Mouse (Mus musculus) adrenal gland, postnatal 25 days (tissue): Measurements from ENCODE around the gene Pqbp1. TPM values are rescaled to one million over a fixed set of nuclear protein-coding genes. Genes with fewer than 3 reads are reported as not detected.
"Not testable (repeated sequence)": the region's sequence is repeated elsewhere in the genome, so short reads cannot be mapped to it uniquely, and the experiment has no call there.

Experiments used
- DNase-seq: peaks from one replicate; pipeline ENCODE4 v3.0.0; 2021; ENCODE audit warnings: mixed read lengths
- long read RNA-seq: library from polyadenylated mRNA; stranded (forward); transcript quantifications from one replicate; pipeline ENCODE4 v2.0.0, GENCODE M21; 2021
- total RNA-seq: library from RNA; stranded (reverse); gene quantifications from 2 replicates; pipeline ENCODE4 v1.2.3, GENCODE M21; 2021

Gene Pqbp1
- 118 and 127 TPM in 2 replicates for total RNA-seq
- long read RNA-seq, transcript Pqbp1-201 (7 exons, 1,104 nt) = major isoform, 24 of 43 reads
- long read RNA-seq, transcript Pqbp1-203 (7 exons, 1,148 nt) = minor isoform, 13 of 43 reads
- long read RNA-seq, partial matches to known transcripts = 1 of 43 reads
- long read RNA-seq, other reads (novel, unspliced or antisense) = 4 of 43 reads

DNA sequence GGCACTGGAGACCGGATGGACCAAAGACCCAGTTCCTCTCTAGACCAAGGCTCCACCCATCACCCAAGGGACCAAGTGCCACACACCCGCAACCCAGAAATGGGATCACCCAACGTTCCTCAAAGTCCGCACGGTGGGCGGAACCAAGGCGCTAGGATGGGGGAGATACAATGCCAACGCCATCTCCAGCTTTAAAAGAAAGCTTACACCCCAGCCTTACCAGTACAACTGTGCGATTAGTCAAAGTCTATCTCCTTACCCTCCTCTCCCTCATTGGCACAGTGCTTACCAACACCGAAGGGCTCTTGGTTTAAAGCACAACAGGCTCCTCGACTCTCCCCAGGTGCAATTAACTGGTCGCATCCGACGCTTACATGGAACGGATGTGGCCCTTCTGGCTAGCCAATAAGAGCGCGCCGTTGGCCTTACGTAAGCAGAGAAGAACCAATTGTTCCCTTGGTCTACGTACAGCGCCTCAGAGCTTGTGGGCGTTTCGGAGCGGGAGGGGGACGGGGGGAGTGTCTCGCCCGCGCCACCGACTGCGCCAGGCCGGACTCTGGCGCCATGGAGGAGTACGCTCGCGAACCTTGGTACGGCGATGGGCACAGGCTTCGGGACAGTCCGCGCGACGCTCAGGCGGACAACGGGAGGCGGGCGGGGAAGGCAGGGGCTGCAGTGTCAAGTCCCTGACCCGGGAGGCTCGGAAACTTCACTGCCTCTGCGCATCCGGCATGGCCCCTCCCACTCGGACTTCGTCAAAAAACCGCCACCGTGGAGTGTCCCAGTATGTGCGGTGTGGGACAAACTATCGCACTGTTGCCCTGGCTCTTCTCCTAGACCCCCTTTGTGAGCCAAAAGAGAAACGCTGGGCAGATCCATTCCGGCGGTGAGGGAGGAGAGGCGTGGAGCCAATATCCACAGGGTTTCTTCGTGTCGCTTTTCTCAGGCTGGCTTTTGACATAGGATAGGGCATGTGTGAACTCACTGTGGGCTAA, at the start of gene Pqbp1, which contains the start of gene Timm17b:
Gene Pqbp1 (minus strand): TSS at position 390 of the 995 bp plus-strand sequence.
Gene Timm17b (plus strand): TSS at position 478 of the 995 bp plus-strand sequence.
- peak; percentile 83 for DNase-seq

DNA sequence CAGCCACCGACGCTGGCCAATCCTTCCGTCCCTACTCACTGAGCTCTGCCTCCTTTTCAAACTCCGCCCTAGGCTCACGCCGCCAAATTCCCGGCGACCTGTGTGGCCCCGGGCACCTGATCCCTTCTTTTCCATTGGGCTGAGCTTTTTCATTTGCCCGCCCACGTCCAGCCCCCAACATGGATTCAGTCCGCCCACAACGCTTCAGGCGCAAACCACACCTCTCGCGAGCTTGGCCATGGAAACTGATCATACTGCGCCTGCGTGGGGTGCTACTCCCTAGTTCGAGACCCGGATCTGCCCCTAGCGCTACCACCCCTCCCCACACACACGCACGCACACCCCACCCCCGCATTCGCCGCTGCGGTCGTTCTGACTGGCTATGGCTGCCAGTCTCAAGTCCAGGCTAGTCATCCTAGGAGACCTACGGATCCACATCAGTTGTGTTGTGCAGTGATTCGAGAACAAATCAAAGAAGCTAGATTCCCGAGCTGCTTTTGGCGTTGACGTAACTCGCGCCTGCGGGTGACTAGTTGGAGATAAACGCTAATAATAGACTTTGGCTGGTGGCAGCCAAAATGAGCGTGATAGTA, 48.9 kb upstream of the Pqbp1 start:
- peak; percentile 86 for DNase-seq

DNA sequence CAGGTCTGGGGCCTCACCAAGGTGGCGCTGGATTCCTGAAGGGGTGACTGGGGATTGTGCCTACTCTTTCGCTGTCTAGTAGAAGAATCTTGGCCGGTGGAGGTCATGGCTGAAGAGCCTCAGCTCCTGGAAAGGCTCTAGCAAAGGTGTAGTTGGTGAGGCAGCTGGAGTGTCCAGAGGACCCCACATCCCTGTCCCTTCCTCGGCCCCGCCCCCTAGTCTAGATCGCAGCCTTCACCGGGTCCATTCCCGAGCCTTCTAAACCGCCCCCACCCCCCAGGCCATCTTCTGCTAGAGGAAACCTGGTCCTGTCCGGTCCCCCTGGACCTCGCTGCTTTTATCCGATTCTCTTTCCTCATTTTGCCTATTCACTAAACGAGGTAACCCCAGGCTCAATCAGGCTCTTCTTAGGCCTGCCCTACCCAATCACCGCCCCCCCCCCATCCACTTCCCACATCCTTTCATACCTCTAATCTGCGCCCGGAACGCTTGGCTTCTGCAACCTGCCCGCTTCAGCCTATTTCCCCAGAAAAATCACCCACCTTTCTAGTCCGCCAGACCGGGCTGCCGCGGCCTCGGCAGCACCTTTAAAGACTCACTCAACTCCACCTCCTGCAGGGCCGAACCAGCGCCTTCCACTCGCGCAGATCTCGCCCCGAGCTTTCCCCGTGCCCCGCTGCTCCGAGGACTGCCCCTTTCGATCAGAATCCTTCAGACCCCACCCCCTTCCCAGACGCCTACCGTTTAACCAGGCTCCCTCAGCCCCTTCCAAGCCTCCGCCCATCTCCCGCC, 48.2 kb upstream of the Pqbp1 start, which contains the start of gene Hdac6:
Gene Hdac6 (minus strand): TSS at position 782 of the 792 bp plus-strand sequence.
- no peak for DNase-seq

DNA sequence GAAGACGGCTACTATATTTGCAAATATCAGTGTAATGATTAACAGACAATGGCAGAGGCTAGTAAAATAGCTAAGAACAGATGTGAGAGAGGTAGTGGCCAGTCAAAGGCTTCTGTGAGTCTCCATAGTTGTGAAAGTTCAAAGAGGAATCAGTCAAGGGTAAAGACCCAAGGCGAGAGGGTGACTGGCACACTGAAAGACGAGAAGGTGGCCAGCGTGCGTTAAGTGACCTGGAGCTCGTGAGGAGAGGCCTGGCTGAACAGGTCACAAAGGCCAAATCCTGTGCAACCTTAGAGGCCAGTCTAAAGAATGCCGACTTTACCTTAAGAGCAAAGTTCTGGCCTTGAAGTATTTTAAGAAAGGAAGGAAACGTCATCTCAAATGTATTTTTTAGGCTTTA, 46.5 kb upstream of the Pqbp1 start:
- no peak for DNase-seq

DNA sequence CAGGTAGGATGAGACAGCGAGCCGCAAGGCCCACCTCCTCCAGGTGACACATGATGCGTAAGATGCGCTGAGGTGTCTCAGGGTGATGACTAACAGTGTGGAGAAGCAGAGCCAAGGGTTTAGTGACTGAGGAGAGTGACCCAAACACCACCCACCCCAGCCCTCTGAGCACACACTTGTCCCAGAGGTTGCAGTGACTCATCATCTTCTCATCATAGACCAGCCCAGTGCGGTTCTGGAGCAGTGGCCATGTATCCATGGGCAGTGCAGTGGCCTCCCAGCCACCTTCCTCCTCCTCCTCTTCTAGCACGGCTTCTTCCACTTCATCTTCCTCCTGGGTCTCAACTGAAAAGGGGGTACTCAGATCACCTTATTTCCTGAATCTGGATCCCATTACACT, 38.6 kb upstream of the Pqbp1 start:
- DNase-seq = no peak

DNA sequence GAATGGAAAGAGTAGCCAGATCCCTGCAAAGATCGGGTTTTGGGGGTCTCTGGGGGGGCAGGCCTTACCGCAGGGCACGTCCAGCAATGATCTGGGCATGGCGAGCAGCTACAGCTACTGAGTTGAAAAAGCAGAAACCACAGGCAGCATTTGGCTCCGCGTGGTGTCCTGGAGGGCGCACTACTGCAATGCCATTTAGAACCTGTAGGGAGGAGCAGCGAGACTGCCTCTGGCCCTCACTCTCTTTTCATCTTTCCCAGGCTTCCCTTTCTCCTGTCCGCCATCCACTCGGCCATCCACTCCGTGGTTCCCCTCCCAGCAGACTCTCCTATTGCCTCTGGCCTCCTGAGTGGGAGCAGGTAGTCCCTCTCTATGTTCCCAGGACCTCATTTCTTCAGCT, 37.8 kb upstream of the Pqbp1 start:
- no peak for DNase-seq

DNA sequence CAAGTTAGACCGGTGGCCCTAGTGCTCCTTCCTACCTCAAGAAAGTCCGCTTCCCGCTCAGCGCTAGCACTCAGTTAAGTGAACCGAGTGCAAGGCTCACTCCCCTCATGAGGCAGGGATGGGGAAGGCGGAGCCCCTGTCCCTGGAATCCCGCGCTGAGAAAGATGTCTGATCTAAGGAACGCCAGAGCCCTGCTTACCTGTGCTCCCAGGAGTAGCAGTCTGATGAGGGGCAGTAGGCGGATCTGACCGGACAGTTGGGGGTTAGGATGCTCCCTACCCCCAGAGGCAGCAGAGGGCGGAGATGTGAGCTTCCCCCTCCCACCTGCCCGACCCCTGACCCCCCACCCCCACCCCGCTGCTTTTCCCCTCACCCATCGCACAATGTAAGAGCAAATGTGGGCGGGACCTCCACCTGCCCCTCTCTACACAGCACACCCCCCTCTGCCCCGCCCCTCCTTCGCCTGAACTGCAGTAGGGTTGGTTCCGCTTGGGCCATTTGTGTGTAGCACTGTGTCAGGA, 29.3 kb upstream of the Pqbp1 start, which contains the start of gene Eras:
Gene Eras (minus strand): TSS at position 338 of the 521 bp plus-strand sequence.
- DNase-seq = no peak

DNA sequence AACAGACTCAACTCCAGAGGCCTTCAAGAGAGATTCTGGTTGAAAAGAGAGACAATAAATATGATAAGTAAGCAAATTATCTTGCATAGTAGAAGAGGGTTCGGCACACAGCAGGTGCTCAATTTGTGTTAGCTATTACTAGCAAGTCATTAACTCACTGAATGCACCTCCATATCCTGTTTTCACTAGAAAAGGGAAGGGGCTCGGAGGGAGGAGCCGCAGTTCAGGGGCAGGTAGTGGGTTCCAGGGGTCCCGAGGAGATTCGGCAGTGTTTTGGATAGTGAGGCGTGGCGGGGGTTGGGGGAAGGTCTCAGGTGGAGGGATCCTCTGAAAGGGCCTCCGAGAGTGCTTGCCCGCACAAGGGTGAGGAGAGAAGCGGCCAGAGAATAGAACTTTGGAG, 28.0 kb upstream of the Pqbp1 start:
- DNase-seq = no peak

DNA sequence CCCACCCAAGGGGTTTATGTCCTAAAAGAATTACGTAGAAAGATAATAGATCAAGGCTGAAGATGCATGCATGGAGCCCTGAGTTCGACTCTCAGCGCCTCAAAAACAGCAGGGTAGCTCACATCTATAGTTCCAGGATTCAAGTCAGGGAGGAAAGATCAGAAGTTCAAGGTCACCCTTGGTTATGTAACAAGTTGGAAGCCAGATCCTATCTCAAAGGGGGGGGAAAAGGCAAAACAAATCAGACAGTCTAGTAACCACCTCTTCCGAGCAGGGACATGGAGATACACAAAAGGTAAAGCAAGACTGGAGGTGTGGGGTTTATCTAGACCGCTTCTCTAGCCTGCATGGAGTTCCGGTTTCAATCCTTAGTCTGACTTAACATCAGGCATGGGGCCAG, 27.2 kb upstream of the Pqbp1 start:
- DNase-seq = no peak

DNA sequence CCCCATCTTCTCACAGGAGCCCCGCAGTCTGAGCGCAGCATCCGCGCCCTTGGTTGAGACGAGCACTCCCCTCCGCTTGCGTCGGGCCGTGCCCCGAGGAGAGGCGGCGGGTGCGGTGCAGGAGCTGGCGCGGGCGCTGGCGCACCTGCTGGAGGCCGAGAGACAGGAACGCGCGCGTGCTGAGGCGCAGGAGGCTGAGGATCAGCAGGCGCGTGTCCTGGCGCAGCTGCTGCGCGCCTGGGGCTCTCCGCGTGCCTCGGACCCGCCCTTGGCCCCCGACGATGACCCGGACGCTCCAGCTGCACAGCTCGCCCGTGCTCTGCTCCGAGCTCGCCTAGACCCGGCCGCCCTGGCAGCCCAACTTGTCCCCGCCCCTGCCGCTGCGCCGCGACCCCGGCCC, 23.0 kb upstream of the Pqbp1 start:
- no peak for DNase-seq

DNA sequence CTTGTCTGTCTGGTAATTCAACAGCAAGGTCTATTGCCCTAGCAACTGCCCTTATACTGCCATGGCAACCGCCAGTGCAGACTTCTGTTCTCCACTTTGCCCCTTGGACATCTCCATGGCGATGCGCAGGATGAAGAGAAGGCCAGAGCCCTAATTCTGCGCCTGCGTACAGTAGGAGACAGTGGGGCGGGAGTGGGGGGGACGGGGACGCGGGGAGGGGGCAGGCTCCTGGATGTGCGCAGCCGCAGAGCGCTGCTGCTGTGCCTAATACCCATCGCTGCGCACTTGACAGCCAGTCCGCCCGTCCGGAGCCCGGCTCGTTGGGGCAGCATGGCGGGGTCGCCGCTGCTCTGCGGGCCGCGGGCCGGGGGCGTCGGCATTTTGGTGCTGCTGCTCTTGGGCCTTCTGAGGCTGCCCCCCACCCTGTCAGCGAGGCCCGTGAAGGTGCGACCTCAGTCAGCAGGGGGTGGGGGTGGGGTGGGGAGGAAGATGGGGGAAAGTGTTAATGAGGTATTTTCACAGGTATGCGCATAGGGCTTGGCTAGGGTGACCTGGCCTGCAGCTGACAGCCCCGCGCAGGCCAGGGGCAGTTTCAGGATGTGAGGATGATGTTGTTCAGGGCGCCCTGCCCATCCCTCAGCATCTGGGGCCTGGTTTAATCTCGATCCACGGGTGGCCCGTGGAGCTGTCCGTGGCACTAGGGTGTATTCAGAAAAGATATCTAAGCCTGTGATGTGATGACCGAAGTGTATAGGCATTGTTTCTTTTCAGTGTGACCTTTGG, 20.7 kb upstream of the Pqbp1 start, which contains the start of gene Pcsk1n:
Gene Pcsk1n (plus strand): TSS at position 222 of the 783 bp plus-strand sequence.
- no peak for DNase-seq

DNA sequence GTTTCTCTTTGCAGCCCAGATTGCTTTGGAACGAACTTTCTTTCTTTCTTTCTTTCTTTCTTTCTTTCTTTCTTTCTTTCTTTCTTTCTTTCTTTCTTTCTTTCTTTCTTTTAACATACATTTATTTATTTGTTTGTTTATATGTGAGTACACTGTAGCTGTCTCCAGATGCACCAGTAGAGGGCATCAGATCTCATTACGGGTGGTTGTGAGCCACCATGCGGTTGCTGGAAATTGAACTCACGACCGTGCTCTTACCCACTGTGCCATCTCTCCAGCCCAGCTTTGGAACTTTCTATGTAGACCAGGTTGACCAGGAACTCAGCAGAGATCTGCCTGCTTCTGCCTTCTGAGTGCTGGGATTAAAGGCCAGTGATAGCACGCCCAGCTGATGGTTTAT, 18.9 kb upstream of the Pqbp1 start:
- not testable (repeated sequence) for DNase-seq

DNA sequence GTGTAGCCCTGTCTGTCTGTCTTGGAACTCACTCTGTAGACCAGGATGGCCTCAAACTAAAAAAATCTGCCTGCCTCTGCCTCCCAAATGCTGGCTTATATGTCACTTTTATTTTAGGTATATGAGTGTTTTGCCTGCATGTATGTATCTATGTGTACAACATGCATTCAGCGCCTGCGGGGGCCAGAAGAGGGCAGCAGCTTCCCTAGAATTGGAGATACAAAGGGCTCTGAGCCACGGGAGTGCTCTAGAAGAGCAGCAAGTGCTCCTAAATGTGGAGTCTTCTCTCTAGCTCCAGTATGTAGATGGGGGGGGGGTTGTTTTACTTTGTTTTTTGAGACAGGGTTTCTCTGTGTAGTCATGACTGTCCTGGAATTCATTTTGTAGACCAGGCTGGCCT, 16.6 kb upstream of the Pqbp1 start:
- DNase-seq = not testable (repeated sequence)

DNA sequence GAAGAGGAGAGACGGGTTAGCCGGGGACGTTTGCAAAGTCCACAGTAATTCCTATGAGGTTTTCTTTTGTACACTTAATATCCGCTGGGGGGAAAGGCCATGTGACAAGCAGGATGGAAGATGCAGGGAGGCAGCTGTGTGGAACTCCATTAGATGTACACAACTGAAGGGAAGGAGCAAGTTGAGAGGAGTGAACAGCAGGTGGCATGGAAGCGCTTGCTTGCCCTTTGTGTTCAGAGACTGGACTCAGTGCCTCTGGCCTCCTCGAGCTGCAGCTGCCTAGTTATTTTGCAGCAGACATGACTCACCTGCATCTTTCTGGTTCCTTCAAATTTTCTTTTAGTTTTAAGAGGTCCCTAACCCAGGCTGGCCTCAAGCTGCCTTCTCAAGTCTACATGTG, 11.4 kb upstream of the Pqbp1 start:
- no peak for DNase-seq

DNA sequence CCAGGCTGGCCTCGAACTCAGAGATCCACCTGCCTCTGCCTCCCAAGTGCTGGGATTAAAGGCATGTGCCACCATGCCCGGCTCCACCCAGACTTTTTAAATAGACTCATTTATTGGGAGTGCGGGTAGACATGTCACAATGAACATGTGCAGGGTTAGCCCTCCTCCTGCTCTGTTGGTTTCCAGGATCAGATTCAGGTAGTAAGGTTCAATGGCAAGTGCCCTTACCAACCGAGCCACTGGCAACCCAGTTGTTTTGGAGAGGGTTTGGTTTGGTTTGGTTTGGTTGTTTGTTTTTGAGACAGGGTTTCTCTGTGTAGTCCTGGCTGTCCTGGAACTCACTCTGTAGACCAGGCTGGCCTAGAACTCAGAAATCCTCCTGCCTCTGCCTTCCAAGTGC, 10.2 kb upstream of the Pqbp1 start, which contains the start of gene Gm10490:
Gene Gm10490 (plus strand): TSS at position 301 of the 400 bp plus-strand sequence.
- DNase-seq = not testable (repeated sequence)

DNA sequence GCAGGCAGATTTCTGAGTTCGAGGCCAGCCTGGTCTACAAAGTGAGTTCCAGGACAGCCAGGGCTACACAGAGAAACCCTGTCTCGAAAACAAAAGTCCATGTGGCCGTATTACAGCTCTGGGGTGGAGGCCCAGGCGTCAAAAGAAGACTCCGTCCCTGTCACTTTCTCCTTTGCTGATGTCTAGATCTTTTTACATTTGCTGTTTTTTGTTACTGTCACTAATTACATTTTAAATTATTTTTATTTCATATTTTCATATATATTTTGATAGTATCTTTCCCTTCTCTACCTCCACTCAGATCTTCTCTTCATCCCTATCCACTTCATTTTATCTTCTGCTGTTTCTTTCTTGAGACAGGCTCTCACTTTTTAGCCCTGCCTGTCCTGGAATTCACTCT, 8.7 kb upstream of the Pqbp1 start, which contains the start of gene Gm10491:
Gene Gm10491 (minus strand): TSS at position 101 of the 400 bp plus-strand sequence.
- no peak for DNase-seq

DNA sequence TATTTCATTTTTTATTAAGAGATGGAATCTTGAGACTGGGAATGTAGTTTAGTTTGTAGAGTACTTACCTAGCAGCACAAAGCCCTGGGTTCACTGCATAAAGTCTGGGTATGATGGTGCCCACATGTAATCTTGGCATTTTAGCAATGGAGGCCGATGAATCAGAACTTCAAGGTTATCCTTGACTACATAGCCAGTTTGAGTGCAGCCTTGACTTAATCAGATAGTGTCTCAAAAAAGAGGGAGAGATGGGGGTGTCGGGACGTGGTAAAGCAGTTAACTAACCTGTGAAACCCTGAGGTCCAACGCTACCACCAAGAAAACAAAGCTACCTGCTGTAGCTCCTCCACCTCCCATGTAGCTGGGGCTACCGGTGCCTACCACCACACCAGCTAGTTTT, 5.4 kb upstream of the Pqbp1 start:
- no peak for DNase-seq

DNA sequence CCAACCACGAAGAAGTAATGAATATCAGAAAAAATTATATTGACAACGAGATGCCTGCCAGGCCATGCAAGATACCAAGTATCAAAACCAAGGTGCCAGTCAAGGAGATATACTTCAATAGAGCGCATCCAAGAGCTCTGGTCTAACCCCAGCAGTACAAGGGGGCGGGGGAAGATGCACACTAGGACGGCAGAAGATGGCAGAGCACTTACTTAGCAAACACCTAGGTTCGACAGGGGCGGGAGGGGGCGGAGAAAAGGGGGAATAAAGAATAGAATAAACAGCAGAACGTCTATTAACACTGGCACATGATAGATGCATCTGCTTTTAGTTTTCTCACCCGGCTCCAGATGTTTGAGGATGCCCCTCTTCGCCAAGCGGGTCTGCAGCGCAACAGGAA, 858 bp downstream of the Pqbp1 start:
- no peak for DNase-seq

DNA sequence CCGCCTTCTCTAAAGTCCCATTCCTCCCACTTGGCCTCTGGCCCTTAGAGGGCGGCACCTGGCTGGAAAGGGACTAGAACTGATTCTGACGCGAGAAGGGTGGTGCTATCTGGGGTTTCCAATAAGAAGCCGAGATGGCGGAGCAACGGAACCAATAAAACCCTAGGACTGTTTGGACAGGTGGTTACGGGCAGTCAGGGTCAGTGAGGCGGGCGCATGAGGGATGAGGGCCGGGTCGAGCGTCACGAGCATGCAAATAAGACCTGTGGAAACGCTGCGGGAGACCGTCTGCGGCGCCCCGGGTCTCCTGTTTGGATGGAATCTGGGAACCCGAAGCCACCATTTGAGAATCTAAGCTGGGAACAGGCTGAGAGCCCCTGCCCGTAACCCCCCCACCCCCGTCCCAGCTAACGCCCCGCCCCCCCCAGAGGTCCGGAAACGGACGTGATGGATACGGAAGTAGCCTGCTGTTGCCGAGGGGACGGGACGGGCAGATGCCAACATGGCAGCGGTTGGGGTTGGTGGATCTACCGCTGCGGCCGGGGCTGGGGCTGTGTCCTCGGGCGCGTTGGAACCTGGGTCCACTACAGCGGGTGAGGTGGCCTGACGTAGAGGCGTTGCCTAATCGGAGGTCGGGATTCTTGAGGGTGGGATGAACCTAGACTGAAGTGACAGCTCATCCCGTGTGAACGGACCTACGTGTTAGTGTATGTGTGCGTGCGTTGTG, 15.1 kb downstream of the Pqbp1 start, which contains the start of gene Slc35a2:
Gene Slc35a2 (plus strand): TSS at position 188 of the 727 bp plus-strand sequence.
- DNase-seq = peak; percentile 75

DNA sequence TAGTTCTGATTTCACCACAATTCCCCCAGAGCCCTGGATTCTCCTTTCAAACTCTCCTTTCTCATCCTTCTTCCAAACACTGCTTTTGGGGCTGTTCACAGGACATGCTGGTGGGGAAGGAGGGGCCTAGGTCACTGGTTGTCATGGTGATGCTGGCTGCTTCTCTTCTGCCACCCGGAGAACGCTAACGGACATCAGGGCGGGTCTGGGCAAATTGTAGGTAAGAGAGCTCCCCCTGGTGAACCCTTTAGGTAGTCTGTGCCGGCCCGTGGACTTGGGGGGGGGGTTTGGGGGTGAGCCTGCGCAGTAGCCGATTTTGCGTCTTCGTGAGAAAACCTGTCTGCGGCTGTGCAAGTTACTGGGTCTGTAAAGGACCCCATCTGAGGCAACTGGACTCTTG, 19.2 kb downstream of the Pqbp1 start:
- DNase-seq = peak; percentile 41
